Mouse (Mus musculus) heart, adult 2 months (tissue): ENCODE measurements around the gene Snd1.

Experiments used
- EP300 ChIP-seq: fragments of 200-500 bp; IDR thresholded peaks from 2 replicates; pipeline ENCODE4 v1.6.1; 2011; ENCODE audit warnings: low read depth, low read length, control low read depth; ENCODE audit not compliant: insufficient read depth
- POLR2A ChIP-seq: fragments of 200-500 bp; IDR thresholded peaks from 2 replicates; pipeline ENCODE4 v1.6.1; 2011; ENCODE audit warnings: mild to moderate bottlenecking, low read depth, low read length, control low read depth; ENCODE audit not compliant: insufficient read depth

DNA sequence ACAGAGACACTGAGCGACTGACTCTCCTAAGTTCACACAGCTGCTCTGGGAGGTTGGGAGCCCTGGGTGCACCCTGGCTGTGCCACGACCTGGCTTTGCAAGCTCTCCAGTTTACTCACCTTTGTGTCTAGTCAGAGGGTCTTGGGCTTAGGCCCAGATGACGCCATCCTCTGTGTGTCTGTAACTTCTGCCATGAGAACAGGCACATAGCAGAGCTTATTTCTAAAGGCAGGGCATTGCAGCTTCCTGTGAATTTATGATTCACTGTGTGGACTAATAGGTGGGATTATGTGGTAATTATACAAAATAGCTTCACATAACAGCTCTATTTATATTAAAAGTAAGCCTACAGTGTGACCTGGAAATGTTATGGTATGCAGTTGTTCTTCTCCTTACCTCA is 188.1 kb downstream of the Snd1 start:
- no peak for TF ChIP-seq EP300
- TF ChIP-seq POLR2A, result no peak
